Mouse (Mus musculus): ENCODE data around the gene Odf2.

DNA sequence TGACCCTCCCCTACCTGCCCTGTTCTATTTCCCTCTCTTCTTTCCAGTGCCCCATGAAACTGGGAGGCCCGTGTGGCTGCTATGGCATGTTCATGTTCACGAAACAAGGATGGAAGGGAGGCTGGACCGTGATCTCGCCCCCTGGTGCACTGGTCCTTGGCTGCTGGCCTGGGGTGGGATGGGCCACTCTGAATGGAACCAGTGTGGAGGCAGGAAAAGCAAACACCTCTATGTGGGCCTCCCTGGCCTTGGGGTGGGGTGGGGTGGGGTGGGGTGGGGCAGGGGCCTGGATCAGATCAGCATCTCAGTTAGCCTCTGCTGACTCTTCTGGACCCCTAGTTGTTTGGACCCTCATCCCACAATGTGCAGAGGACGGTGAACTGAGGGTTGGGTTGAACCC, 35.3 kb upstream of the Odf2 start:
- TF ChIP-seq CTCF (IDR thresholded peaks at IDR 0.05; ENCODE audit: low read depth): no peak
- TF ChIP-seq EP300 (IDR thresholded peaks at IDR 0.05; ENCODE audit: low read depth): no peak
